Mouse (Mus musculus) adrenal gland, postnatal 10 days (tissue): ENCODE data around the gene Zbed5. TPM values are rescaled to one million over a fixed set of nuclear protein-coding genes. Genes with fewer than 3 reads are reported as not detected.

Experiments used
- total RNA-seq, 2 experiments: library from RNA; stranded (reverse); gene quantifications; 2 replicates each; pipeline ENCODE4 v1.2.3; 2021

The Zbed5 gene
- total RNA-seq, 2 experiments from 2014 or later, result 2.8 to 3.6 TPM

Other genes with a start within 250 kb of the Zbed5 start
- gene Zfp11, start 225.6 kb upstream of the Zbed5 start, total RNA-seq, result 1 to 10 TPM; 3.2 to 4.4 TPM
- not detected for gene Sept14, start 187.2 kb upstream of the Zbed5 start, total RNA-seq
- 100 to 1,000 TPM in 1 of 2 experiments, 10 to 100 TPM in 1; 94.3 to 101 TPM for gene Mrps17, start 180.2 kb upstream of the Zbed5 start, total RNA-seq
- gene Nipsnap2, start 170.7 kb upstream of the Zbed5 start, total RNA-seq, result 100 to 1,000 TPM; 125 to 184 TPM
- 10 to 100 TPM; 25.2 to 28.4 TPM for gene Psph, start 108.3 kb upstream of the Zbed5 start, total RNA-seq
- gene Sumf2, start 48.7 kb upstream of the Zbed5 start, total RNA-seq, result 10 to 100 TPM; 40.9 to 42.5 TPM
- gene Chchd2, start 8.3 kb upstream of the Zbed5 start, total RNA-seq, result 1,000 to 10,000 TPM in 1 of 2 experiments, 100 to 1,000 TPM in 1; 975 to 1,063 TPM
- 1 to 10 TPM; 3.2 to 8.0 TPM for gene Phkg1, start 2.8 kb downstream of the Zbed5 start, total RNA-seq
- gene Nupr1l, start 12.8 kb downstream of the Zbed5 start, total RNA-seq, result 1 to 10 TPM; 4.0 to 5.8 TPM
- gene Vkorc1l1, start 46.2 kb downstream of the Zbed5 start, total RNA-seq, result 10 to 100 TPM; 29.5 to 30.4 TPM
- gene Gusb, start 107.3 kb downstream of the Zbed5 start, total RNA-seq, result 10 to 100 TPM; 41.0 to 44.6 TPM
- 100 to 1,000 TPM; 120 to 174 TPM for gene Asl, start 133.5 kb downstream of the Zbed5 start, total RNA-seq
- gene Crcp, start 133.6 kb downstream of the Zbed5 start, total RNA-seq, result 10 to 100 TPM; 27.7 to 34.4 TPM
- gene Tpst1, start 177.6 kb downstream of the Zbed5 start, total RNA-seq, result 10 to 100 TPM; 35.1 to 40.0 TPM
- 1 to 10 TPM; 5.3 to 8.5 TPM for gene Kctd7, start 249.1 kb downstream of the Zbed5 start, total RNA-seq